Mouse (Mus musculus): ENCODE results near the gene Magi1. TPM values are rescaled to one million over a fixed set of nuclear protein-coding genes. Genes with fewer than 3 reads are reported as not detected.
A peak's percentile ranks its signal among the peaks of the same experiment; 100 is the strongest.

The Magi1 gene
- polyA plus RNA-seq, 1 experiment from 2014 or later = 8.3 TPM

GRCm38 (mm10) chr6:93723226-93723625, 560.5 kb downstream of the Magi1 start:
- no peak overlapping the region for H3K9ac ChIP-seq
- H3K4me1 ChIP-seq = peaks cover 12% of the 10 kb centered on the region
- H3K4me2 ChIP-seq = no peak overlapping the region
- 31% methylated on average over 2 of the region's 2 CpGs for WGBS
- no peak overlapping the region for H3K4me3 ChIP-seq
- no peaks in the 10 kb centered on the region for H3K36me3 ChIP-seq
- H3K27ac ChIP-seq = no peak overlapping the region
- no peaks in the 10 kb centered on the region for H3K27me3 ChIP-seq
- ATAC-seq (ENCODE audit: insufficient number of reproducible peaks, low FRiP score, low TSS enrichment, low read depth) = no peak
- H3K9me3 ChIP-seq = no peaks in the 10 kb centered on the region

- WGBS = 41% methylated on average over 4 of the region's 4 CpGs
- Histone ChIP-seq H3K4me3 (no peak overlapping the region), H3K4me1 (peaks cover 34% of the 10 kb centered on the region), H3K36me3 (no peaks in the 10 kb centered on the region), H3K4me2 (no peak overlapping the region), H3K9me3 (no peaks in the 10 kb centered on the region), H3K9ac (no peak overlapping the region), H3K27ac (no peak overlapping the region), H3K27me3 (peaks cover 9% of the 10 kb centered on the region; the same call in 1 of the 2 replicates)
- no peak for ATAC-seq (ENCODE audit: insufficient number of reproducible peaks, low FRiP score, low TSS enrichment, low read depth)
These were observed 564.2 kb downstream of the Magi1 start for GRCm38 (mm10) chr6:93719532-93719931.

- no peak overlapping the region for H3K9ac ChIP-seq
- no peak overlapping the region for H3K4me2 ChIP-seq
- 28% methylated on average over 5 of the region's 5 CpGs for WGBS
- H3K36me3 ChIP-seq = no peaks in the 10 kb centered on the region
- H3K4me3 ChIP-seq = no peak overlapping the region
- peaks cover 9% of the 10 kb centered on the region; the same call in 1 of the 2 replicates for H3K27me3 ChIP-seq
- no peaks in the 10 kb centered on the region for H3K9me3 ChIP-seq
- peaks cover 34% of the 10 kb centered on the region for H3K4me1 ChIP-seq
- H3K27ac ChIP-seq = no peak overlapping the region
- ATAC-seq (ENCODE audit: insufficient number of reproducible peaks, low FRiP score, low TSS enrichment, low read depth) = no peak
These were observed 565.3 kb downstream of the Magi1 start for GRCm38 (mm10) chr6:93718385-93718784.

- no peaks in the 10 kb centered on the region for H3K36me3 ChIP-seq
- WGBS = 54% methylated on average over 7 of the region's 7 CpGs
- H3K9me3 ChIP-seq = no peaks in the 10 kb centered on the region
- peaks cover 34% of the 10 kb centered on the region for H3K4me1 ChIP-seq
- H3K27ac ChIP-seq = no peak overlapping the region
- H3K4me2 ChIP-seq = no peak overlapping the region
- H3K9ac ChIP-seq = no peak overlapping the region
- H3K4me3 ChIP-seq = no peak overlapping the region
- peaks cover 9% of the 10 kb centered on the region; the same call in 1 of the 2 replicates for H3K27me3 ChIP-seq
- no peak for ATAC-seq (ENCODE audit: insufficient number of reproducible peaks, low FRiP score, low TSS enrichment, low read depth)
These were observed 565.8 kb downstream of the Magi1 start for GRCm38 (mm10) chr6:93717826-93718375.

GRCm38 (mm10) chr6:93716686-93717625, 566.8 kb downstream of the Magi1 start:
- no peak for ATAC-seq (ENCODE audit: insufficient number of reproducible peaks, low FRiP score, low TSS enrichment, low read depth)
- Histone ChIP-seq H3K36me3 (no peaks in the 10 kb centered on the region), H3K4me1 (peaks cover 34% of the 10 kb centered on the region)

GRCm38 (mm10) chr6:93715181-93716180, 568.2 kb downstream of the Magi1 start:
- no peaks in the 10 kb centered on the region for H3K9me3 ChIP-seq
- peak overlapping the region; percentile 29 for H3K4me3 ChIP-seq
- no peaks in the 10 kb centered on the region for H3K36me3 ChIP-seq
- H3K27ac ChIP-seq = no peak overlapping the region
- peak overlapping the region; percentile 52 for H3K4me2 ChIP-seq
- ATAC-seq (ENCODE audit: insufficient number of reproducible peaks, low FRiP score, low TSS enrichment, low read depth) = no peak
- 21% methylated on average over 24 of the region's 24 CpGs for WGBS
- peaks cover 34% of the 10 kb centered on the region for H3K4me1 ChIP-seq
- peaks cover 9% of the 10 kb centered on the region; the same call in 1 of the 2 replicates for H3K27me3 ChIP-seq
- 0 out of 2 replicates have a peak overlapping the region, but pooled peaks have one; percentile 18 for H3K9ac ChIP-seq

More at GRCm38 (mm10) chr6:93716686-93717625, 566.8 kb downstream of the Magi1 start:
- Histone ChIP-seq H3K4me2 (peak overlapping the region; percentile 31), H3K27me3 (peaks cover 9% of the 10 kb centered on the region; the same call in 1 of the 2 replicates), H3K9me3 (no peaks in the 10 kb centered on the region), H3K9ac (no peak overlapping the region), H3K27ac (no peak overlapping the region), H3K4me3 (peak overlapping the region; percentile 19)
- WGBS = 11% methylated on average over 24 of the region's 24 CpGs

- no peaks in the 10 kb centered on the region for H3K27me3 ChIP-seq
- H3K4me3 ChIP-seq = no peak overlapping the region
- ATAC-seq (ENCODE audit: insufficient number of reproducible peaks, low FRiP score, low TSS enrichment, low read depth) = no peak
- no peak overlapping the region for H3K9ac ChIP-seq
- WGBS = 86% methylated on average over 5 of the region's 5 CpGs
- H3K9me3 ChIP-seq = no peaks in the 10 kb centered on the region
- no peak overlapping the region for H3K27ac ChIP-seq
- H3K36me3 ChIP-seq = peaks cover 1% of the 10 kb centered on the region; the same call in 1 of the 2 replicates
- H3K4me1 ChIP-seq = no peaks in the 10 kb centered on the region
- H3K4me2 ChIP-seq = no peak overlapping the region
These were observed 579.4 kb downstream of the Magi1 start for GRCm38 (mm10) chr6:93704350-93704749.

- no peak overlapping the region for H3K9ac ChIP-seq
- peaks cover 14% of the 10 kb centered on the region for H3K36me3 ChIP-seq
- no peak overlapping the region for H3K4me2 ChIP-seq
- no peaks in the 10 kb centered on the region for H3K27me3 ChIP-seq
- ATAC-seq (ENCODE audit: insufficient number of reproducible peaks, low FRiP score, low TSS enrichment, low read depth) = no peak
- no peaks in the 10 kb centered on the region for H3K9me3 ChIP-seq
- H3K4me3 ChIP-seq = no peak overlapping the region
- WGBS = 70% methylated on average over 13 of the region's 13 CpGs
- no peak overlapping the region for H3K27ac ChIP-seq
- H3K4me1 ChIP-seq = no peaks in the 10 kb centered on the region
These were observed 584.3 kb downstream of the Magi1 start for GRCm38 (mm10) chr6:93699436-93699835.

GRCm38 (mm10) chr6:93697956-93698355, 585.8 kb downstream of the Magi1 start:
- H3K36me3 ChIP-seq = peaks cover 14% of the 10 kb centered on the region
- 63% methylated on average over 5 of the region's 5 CpGs for WGBS
- no peak overlapping the region for H3K4me3 ChIP-seq
- H3K4me1 ChIP-seq = no peaks in the 10 kb centered on the region
- H3K4me2 ChIP-seq = no peak overlapping the region
- H3K9me3 ChIP-seq = no peaks in the 10 kb centered on the region
- no peak overlapping the region for H3K27ac ChIP-seq
- H3K9ac ChIP-seq = no peak overlapping the region
- ATAC-seq (ENCODE audit: insufficient number of reproducible peaks, low FRiP score, low TSS enrichment, low read depth) = no peak; the same call in 1 of the 2 replicates
- H3K27me3 ChIP-seq = no peaks in the 10 kb centered on the region

- no peaks in the 10 kb centered on the region for H3K27me3 ChIP-seq
- H3K4me2 ChIP-seq = no peak overlapping the region
- no peak for ATAC-seq (ENCODE audit: insufficient number of reproducible peaks, low FRiP score, low TSS enrichment, low read depth)
- 76% methylated on average over 17 of the region's 17 CpGs for WGBS
- peaks cover 20% of the 10 kb centered on the region for H3K36me3 ChIP-seq
- no peak overlapping the region for H3K4me3 ChIP-seq
- no peak overlapping the region for H3K27ac ChIP-seq
- no peak overlapping the region for H3K9ac ChIP-seq
- no peaks in the 10 kb centered on the region for H3K4me1 ChIP-seq
- no peaks in the 10 kb centered on the region for H3K9me3 ChIP-seq
These were observed 605.0 kb downstream of the Magi1 start for GRCm38 (mm10) chr6:93678766-93679165.

- no peak overlapping the region for H3K4me3 ChIP-seq
- H3K9ac ChIP-seq = no peak overlapping the region
- no peaks in the 10 kb centered on the region for H3K9me3 ChIP-seq
- 20% methylated on average over 2 of the region's 2 CpGs for WGBS
- H3K27ac ChIP-seq = 0 out of 2 replicates have a peak overlapping the region, but pooled peaks have one; percentile 1
- H3K36me3 ChIP-seq = no peaks in the 10 kb centered on the region
- no peak for ATAC-seq (ENCODE audit: insufficient number of reproducible peaks, low FRiP score, low TSS enrichment, low read depth)
- H3K27me3 ChIP-seq = no peaks in the 10 kb centered on the region
- peaks cover 6% of the 10 kb centered on the region for H3K4me1 ChIP-seq
- H3K4me2 ChIP-seq = no peak overlapping the region
These were observed 617.0 kb downstream of the Magi1 start for GRCm38 (mm10) chr6:93666731-93667130.

Measured in limb, embryonic 15.5 days (tissue).